Mouse (Mus musculus) kidney, postnatal 0 days (tissue): Measurements from ENCODE around the gene Gm49354. TPM values are rescaled to one million over a fixed set of nuclear protein-coding genes. Genes with fewer than 3 reads are reported as not detected.

Experiments
- ATAC-seq: fragments of 200-750 bp; cut with Nextera tagmentation; replicated peaks from 2 replicates; pipeline ENCODE4 v1.8.0; 2017; ENCODE audit warnings: low read depth, moderate number of reproducible peaks, moderate TSS enrichment, moderate library complexity; ENCODE audit not compliant: low FRiP score
- DNase-seq: peaks from one replicate; pipeline ENCODE4 v3.0.0-alpha.2; 2016; ENCODE audit warnings: low spot score
- H3K27ac ChIP-seq: fragments of 300-500 bp; sonication (generic); 2 replicates; pipeline ENCODE4 v1.5.1; 2014; ENCODE audit warnings: mild to moderate bottlenecking
- H3K27me3 ChIP-seq: fragments of 300-500 bp; sonication (generic); 2 replicates; pipeline ENCODE4 v1.6.1; 2014; ENCODE audit warnings: low read length, mixed read lengths; ENCODE audit not compliant: insufficient read depth
- H3K36me3 ChIP-seq: fragments of 300-500 bp; sonication (generic); 2 replicates; pipeline ENCODE4 v1.6.1; 2014; ENCODE audit warnings: low read length, mixed read lengths; ENCODE audit not compliant: insufficient read depth
- H3K4me1 ChIP-seq: fragments of 300-500 bp; sonication (generic); replicated peaks from 2 replicates; pipeline ENCODE4 v1.6.1; 2014; ENCODE audit warnings: antibody characterized with exemption, low read length, mixed read lengths; ENCODE audit not compliant: insufficient read depth
- H3K4me2 ChIP-seq: fragments of 300-500 bp; sonication (generic); 2 replicates; pipeline ENCODE4 v1.6.1; 2014; ENCODE audit warnings: mild to moderate bottlenecking, low read length, moderate library complexity, mixed read lengths
- H3K4me3 ChIP-seq: fragments of 300-500 bp; sonication (generic); replicated peaks from 2 replicates; pipeline ENCODE4 v1.5.1; 2014; ENCODE audit warnings: low read depth, low read length
- H3K9ac ChIP-seq: fragments of 300-500 bp; sonication (generic); 2 replicates; pipeline ENCODE4 v1.6.1; 2014; ENCODE audit warnings: low read depth, low read length
- H3K9me3 ChIP-seq: fragments of 300-500 bp; sonication (generic); replicated peaks from 2 replicates; pipeline ENCODE4 v1.6.1; 2016; ENCODE audit warnings: low read length, inconsistent platforms, mixed read lengths
- CTCF ChIP-seq: IDR thresholded peaks from 2 replicates; pipeline ENCODE4 v1.5.1; 2016; ENCODE audit warnings: antibody characterized with exemption, low read depth, mild to moderate bottlenecking, moderate library complexity
- WGBS: fragments of 180-500 bp; shearing (Covaris S2); extraction: QIAGEN DNeasy Blood & Tissue Kit; methylation state at CpG from one replicate; pipeline ENCODE4 v1.1.7; 2014; 5-methylcytosine and 5-hydroxymethylcytosine counted together
- polyA plus RNA-seq: library from polyadenylated mRNA; unstranded; fragments of >200 nt; fragmentation: Nextera tagmentation; extraction: Ambion mirVana; gene quantifications from 2 replicates; pipeline ENCODE4 v1.2.1, GENCODE M21; 2015

Gene Gm49354
- polyA plus RNA-seq, result not detected in 2 replicates

DNA sequence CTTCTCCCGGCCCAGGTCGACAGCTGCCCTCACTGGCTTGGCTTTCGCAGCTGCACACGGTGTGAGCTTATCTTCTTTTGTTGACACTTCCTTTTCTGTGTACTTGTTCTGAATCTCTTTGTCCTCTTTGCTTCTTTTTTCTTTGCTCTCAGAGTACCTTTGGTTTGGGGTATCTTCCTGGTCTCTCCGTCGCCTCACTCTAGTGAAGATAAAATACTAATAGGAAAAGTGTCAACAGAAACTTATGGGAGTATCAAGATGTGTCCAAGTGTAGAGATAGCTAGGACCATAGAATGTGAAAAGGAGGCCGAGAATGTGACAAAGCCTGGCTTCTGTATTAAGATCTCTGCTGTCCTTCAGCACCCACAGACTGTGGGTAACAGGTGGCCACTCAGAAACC, at the start of gene Gm49354:
Gene Gm49354 (minus strand): TSS at position 101 of the 400 bp plus-strand sequence.
- WGBS, result 94% methylated on average over 7 of the region's 7 CpGs
- no peaks in the 10 kb centered on the region for H3K9me3 ChIP-seq
- ATAC-seq, result no peak
- no peak within 1 kb of the TSS for H3K9ac ChIP-seq
- DNase-seq, result no peak
- H3K36me3 ChIP-seq, result peaks cover 83% of the 10 kb centered on the region
- no peak within 1 kb of the TSS for H3K4me3 ChIP-seq
- H3K4me1 ChIP-seq, result no peaks in the 10 kb centered on the region
- no peak within 1 kb of the TSS for H3K27ac ChIP-seq
- no peak within 1 kb of the TSS for H3K4me2 ChIP-seq
- H3K27me3 ChIP-seq, result no peaks in the 10 kb centered on the region
- no peak for TF ChIP-seq CTCF

DNA sequence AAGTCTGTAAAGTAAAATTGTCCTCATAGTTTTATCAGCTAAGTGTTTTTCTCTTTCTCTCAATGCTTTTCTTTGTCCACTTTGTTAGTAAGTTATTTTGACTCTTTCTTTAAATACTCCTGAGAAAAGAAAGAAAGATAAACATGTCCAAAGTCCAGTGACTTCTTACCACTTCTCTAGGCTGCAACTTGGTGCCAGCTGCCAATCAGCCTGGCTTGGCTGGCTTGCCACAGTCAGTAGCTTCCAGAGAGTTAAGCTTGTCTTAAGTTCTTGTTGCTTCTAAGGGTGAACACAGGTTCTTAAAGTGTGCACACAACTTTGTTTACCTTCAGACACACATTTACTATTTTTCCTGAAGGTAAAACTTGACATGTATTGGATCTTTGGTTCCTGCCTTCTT, 43.9 kb upstream of the Gm49354 start:
- Histone ChIP-seq H3K27ac (no peak overlapping the region), H3K9me3 (no peaks in the 10 kb centered on the region), H3K4me3 (no peak overlapping the region), H3K4me2 (no peak overlapping the region), H3K9ac (no peak overlapping the region), H3K4me1 (peaks cover 7% of the 10 kb centered on the region; the same call in 1 of the 2 replicates), H3K36me3 (no peaks in the 10 kb centered on the region), H3K27me3 (no peaks in the 10 kb centered on the region)
- no peak for ATAC-seq
- no peak for TF ChIP-seq CTCF
- DNase-seq, result no peak

DNA sequence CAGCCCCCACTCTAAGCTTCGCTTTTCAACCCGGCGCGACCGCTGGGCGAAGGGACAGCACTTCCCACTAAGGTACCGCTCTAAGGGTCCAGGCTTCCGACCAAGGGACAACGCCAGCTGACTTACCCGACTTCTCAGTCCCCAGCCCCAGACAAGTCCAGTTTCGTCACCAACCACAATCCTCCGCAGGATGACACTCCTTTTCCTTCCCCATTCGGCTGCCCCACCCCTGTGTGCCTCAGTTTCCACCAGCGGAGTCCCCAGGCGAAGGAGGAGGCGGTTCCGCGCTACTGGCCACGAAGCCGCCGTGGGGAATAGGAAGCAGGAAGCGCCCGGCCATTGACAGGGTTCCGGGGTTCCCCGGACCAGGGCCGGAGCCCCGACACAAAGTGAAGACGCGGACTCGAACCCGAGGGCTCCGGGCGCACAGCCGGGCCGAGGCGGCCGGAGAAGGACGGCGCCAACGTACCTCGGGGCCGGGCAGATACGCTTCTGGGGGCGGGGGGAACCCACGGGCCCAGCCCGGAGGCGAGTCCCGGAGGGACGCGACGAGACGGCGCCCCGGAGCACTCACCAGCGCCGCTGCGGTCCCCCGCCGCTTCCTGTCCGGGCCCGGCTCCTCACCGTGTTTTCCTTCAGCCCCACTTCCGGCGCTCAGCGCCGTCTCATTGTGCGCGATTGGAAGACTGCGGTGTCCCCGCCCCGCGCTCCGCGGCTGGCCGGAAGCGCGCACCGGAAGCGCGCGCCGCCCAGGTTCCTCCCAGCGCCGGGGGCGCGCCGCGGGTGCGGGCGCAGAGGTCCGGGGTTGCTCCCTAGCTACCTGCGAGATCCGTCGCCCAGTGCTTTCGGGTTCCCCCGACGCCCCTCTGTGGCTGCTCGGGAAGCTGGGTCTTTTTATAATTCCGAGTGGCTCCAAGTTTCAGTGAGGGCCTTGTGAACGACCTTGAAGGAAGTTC, 40.7 kb upstream of the Gm49354 start, which contains the start of gene Tut7:
Gene Tut7 (minus strand): TSS at position 641 of the 956 bp plus-strand sequence.
- Histone ChIP-seq H3K27me3 (no peaks in the 10 kb centered on the region), H3K27ac (peak within 1 kb of the TSS; percentile 94), H3K9me3 (no peaks in the 10 kb centered on the region), H3K4me1 (peaks cover 17% of the 10 kb centered on the region; the same call in 1 of the 2 replicates), H3K4me2 (peak within 1 kb of the TSS; percentile 76), H3K9ac (peak within 1 kb of the TSS; percentile 82), H3K36me3 (no peaks in the 10 kb centered on the region), H3K4me3 (peak within 1 kb of the TSS; percentile 78)
- TF ChIP-seq CTCF, result no peak
- DNase-seq (peak; percentile 97), ATAC-seq (peak; percentile 97)
- WGBS, result under 1% methylated on average over 90 of the region's 100 CpGs

DNA sequence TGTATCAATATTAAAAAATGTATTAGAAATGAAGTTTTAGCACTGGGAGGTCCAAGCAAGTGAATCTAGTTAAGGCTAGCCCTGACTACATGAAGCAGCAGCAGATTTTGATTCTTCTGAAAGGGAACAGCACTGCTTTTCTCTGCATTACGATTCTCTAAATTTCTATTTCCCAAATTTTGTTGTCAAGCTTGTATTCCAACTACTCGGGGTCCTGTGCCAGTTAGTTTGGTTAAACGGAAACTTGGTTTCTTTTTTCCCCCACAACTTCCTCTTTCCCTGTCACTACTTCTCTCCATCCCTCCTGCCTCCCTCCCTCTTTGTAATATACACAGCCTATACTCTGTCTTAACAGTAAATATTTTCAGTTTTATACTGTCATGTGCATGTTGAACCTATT, 38.8 kb upstream of the Gm49354 start:
- Histone ChIP-seq H3K27ac (no peak overlapping the region), H3K4me1 (peaks cover 17% of the 10 kb centered on the region; the same call in 1 of the 2 replicates), H3K27me3 (no peaks in the 10 kb centered on the region), H3K9ac (no peak overlapping the region), H3K4me2 (peak overlapping the region; percentile 43; the same call in 1 of the 2 replicates), H3K4me3 (no peak overlapping the region), H3K9me3 (no peaks in the 10 kb centered on the region), H3K36me3 (0 out of 2 replicates have a peak, but pooled peaks cover 4% of the 10 kb centered on the region)
- WGBS, result 74% methylated on average over 3 of the region's 3 CpGs
- TF ChIP-seq CTCF, result no peak
- no peak for ATAC-seq
- no peak for DNase-seq

DNA sequence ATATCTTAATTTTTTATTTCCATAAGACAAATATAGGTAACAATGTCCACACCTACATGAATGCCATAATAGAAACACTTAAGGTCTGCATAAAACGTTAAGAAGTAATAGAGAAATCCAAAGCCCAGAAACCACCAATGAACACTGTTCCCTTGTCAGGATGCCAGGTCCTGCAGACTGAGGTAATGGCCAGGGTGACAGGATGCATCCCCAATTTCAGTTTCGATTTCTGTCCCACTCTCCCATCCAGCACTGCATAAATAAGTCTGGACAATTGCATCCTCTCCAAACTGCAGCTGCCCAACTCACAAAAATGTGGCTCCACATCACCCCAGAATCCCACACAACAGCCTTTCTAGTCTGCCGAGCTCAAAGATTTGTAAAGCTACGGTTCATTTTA, 38.1 kb upstream of the Gm49354 start:
- no peaks in the 10 kb centered on the region for H3K9me3 ChIP-seq
- peak overlapping the region; percentile 43 for H3K4me2 ChIP-seq
- H3K4me3 ChIP-seq, result no peak overlapping the region; the same call in 1 of the 2 replicates
- no peak for DNase-seq
- 0 out of 2 replicates have a peak overlapping the region, but pooled peaks have one; percentile 3 for H3K9ac ChIP-seq
- H3K27me3 ChIP-seq, result no peaks in the 10 kb centered on the region
- peaks cover 17% of the 10 kb centered on the region; the same call in 1 of the 2 replicates for H3K4me1 ChIP-seq
- no peak for ATAC-seq
- no peak for TF ChIP-seq CTCF
- peaks cover 11% of the 10 kb centered on the region for H3K36me3 ChIP-seq
- H3K27ac ChIP-seq, result no peak overlapping the region
- WGBS, result 57% methylated on average over 4 of the region's 4 CpGs

DNA sequence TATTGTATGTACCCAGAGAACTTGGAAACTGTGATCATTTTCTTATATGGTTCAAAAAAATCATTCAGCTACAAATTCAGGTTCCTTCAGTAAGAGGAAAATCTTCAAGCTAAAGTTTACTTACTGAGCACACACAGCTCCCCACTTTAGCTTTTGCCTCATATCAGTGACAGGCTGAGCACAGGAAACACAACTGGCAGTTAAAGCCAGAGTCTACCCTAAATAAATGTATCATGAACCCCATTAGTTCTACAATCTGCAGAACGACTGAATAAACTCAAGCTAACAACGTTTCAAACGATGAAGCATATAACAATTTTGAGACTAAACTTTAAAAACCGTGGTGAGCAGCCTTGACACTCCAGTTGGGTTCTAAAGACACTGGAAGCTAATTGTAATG, 35.3 kb upstream of the Gm49354 start:
- DNase-seq (no peak), ATAC-seq (no peak)
- H3K4me3 ChIP-seq, result no peak overlapping the region
- 90% methylated on average over 4 of the region's 4 CpGs for WGBS
- no peak for TF ChIP-seq CTCF
- H3K36me3 ChIP-seq, result peaks cover 29% of the 10 kb centered on the region
- H3K9ac ChIP-seq, result no peak overlapping the region
- no peaks in the 10 kb centered on the region for H3K9me3 ChIP-seq
- peaks cover 17% of the 10 kb centered on the region; the same call in 1 of the 2 replicates for H3K4me1 ChIP-seq
- no peak overlapping the region for H3K27ac ChIP-seq
- no peaks in the 10 kb centered on the region for H3K27me3 ChIP-seq
- H3K4me2 ChIP-seq, result no peak overlapping the region
